Mouse (Mus musculus) left cerebral cortex, adult 11 months (tissue): ENCODE results near the gene Ccdc97.
"Not testable (repeated sequence)": the region's sequence is repeated elsewhere in the genome, so short reads cannot be mapped to it uniquely, and the experiment has no call there.

Source experiments
- DNase-seq: peaks from one replicate; pipeline ENCODE4 v3.0.0; 2022; ENCODE audit warnings: low spot score

Gene Ccdc97

DNA sequence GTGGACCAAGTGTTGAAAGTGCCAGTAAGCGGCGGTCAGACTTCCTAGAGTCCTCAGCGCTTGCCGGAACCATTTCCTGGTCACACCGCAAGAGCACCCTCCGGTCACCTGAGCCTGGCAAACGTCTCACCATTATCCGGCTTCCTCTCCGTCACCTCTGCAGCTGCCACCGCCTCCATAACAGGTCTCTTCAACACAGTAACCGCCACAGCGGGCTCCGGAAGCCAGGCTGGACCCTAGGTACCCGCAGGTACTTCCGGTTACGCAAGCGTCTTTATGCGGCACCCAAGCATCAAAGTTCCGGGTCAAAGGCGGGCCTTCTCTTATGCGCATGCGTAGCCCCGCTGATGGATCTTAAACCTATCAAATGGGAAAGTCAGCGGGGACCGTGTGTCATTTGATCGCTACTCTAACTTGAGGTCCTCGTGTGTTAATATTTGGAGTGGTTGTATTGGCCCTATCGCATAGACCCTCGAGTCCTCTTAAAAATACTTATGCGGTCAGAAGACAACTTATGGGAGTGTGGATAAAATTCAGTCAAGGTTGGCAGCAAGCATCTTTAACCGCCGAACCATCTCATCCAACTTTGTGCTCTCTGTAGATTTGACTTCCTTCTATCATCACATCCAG is at the start of gene Ccdc97:
Gene Ccdc97 (minus strand): TSS at position 301 of the 630 bp plus-strand sequence.
- peak; percentile 95 for DNase-seq

DNA sequence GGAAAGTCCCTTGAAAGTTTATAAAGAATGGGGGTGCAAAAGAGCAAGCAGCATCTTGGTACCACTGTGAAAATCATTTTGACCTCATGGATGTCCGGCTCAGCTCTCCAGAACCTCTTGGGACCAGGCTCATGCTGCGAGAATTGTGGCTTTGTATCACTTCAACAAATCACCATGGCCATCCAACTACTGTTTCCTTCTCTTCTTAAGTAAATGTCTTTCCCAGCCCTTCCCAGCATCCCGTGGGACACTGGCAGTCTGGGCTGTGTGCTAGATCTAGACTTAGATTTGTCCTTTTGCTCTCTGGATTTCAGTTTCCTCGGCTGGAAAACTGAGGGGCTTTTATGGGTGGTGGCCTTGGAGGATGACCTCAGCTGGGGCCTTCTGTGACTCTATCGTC is 49.3 kb upstream of the Ccdc97 start:
- DNase-seq = no peak

DNA sequence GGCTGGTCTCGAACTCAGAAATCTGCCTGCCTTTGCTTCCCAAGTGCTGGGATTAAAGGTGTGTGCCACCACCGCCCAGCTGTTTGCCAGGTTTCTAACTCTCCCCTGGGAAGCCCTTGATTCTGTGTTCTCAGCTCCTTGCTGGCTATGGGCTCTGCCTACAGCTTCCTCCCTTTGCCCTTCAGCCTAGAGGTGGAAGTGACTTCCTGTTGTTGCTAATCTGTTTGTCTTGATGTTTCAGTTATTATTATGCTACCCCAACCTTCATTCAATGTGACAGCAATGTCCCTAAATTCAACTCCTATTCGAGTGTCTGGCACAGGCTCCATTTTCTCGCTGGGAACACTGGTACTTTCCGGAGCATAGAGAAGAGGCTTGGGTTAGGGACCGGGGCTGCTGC is 47.2 kb upstream of the Ccdc97 start:
- DNase-seq = no peak

DNA sequence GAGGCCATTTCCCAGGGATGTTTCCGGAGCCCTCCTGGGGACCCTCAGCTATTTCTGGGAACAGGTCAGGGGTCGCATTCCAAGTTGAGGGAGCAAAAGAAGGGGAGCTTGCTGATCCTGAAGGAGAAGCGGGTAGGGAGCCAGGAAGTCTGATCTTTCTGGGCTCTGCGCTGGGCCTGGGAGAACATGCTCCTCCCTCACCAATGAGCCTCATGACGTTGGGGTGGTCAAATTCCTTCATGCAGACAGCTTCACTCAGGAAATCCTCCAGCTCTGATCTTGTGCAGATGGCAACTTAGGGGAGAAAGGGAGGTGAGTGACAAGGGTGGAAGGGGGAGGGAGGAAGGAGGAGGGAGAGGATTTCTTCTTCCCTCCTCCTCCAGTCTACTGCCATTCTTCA is 45.3 kb upstream of the Ccdc97 start:
- no peak for DNase-seq

DNA sequence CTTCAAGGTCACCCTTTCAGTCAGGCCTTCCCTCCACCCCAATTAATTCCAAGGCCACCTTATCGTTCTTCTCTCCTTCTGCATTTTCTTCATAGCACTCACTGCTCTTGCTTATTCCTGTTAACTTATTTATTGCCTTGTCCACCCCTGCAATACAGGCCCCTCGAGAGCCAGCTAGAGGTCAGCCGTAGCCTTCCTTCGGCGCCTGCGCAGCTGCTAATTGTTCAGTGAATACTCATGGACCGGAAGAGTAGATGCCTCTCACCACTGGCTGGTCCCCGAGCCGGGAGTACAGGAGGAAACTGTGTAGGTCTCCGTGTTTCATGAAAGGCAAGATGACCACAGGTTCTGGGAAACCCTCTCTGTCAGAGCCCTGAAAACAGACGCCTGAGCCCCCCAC is 44.8 kb upstream of the Ccdc97 start:
- DNase-seq = no peak

DNA sequence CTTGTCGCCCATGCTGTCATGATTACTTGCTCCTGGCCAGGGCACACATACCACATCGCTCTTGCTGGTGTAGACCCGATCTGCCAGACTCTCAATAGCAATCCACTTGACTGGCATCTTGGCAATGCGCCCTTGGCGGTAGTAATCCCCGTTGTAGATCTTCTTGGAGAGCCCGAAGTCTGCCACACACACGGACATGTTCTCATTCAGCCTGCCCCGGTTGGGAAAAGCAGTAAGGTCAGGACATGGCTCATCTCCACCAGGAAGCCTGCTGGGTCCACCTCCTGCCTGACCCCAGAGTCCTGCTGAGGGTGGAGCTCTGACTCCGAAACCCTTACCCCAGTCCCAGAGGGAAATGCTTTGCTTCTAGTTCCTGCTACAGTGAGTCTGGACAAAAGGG is 42.5 kb upstream of the Ccdc97 start:
- no peak for DNase-seq

DNA sequence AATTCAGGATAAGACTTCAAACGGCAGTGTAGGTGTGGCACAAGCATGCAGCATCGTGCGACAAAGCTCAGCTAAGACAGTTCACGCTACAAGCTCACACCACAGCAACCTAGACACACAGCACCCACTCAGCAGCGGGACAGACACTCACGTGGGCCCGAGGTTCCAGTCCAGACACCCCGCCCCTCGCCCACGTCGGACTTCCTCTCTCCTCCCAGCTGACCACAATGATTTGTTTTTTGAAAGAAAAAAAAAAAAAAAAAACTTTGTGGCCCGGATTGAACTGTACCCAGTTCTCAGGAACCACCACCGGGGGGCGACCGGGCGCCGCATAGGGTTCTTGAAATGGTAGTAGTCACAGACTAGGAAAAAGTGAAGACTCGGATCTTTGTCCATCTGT is 37.1 kb upstream of the Ccdc97 start:
- peak; percentile 77 for DNase-seq

DNA sequence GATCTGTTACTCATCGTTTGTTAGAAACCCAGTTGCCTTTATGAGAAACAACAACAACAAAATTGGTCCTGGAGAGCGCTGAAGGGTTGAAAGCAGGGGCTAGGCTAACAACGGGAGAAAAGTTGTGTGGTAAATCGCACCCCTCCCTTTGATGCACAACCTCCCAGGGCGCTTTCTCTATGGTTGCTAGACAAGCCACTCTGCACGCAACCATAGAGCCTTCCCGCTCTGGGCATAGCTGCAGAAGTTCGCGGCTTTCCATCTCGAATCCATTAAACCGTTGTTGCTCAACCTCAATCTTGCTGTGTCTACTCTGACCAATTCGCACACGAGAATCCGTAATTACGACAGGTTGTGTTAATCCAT is 36.6 kb upstream of the Ccdc97 start:
- no peak for DNase-seq

DNA sequence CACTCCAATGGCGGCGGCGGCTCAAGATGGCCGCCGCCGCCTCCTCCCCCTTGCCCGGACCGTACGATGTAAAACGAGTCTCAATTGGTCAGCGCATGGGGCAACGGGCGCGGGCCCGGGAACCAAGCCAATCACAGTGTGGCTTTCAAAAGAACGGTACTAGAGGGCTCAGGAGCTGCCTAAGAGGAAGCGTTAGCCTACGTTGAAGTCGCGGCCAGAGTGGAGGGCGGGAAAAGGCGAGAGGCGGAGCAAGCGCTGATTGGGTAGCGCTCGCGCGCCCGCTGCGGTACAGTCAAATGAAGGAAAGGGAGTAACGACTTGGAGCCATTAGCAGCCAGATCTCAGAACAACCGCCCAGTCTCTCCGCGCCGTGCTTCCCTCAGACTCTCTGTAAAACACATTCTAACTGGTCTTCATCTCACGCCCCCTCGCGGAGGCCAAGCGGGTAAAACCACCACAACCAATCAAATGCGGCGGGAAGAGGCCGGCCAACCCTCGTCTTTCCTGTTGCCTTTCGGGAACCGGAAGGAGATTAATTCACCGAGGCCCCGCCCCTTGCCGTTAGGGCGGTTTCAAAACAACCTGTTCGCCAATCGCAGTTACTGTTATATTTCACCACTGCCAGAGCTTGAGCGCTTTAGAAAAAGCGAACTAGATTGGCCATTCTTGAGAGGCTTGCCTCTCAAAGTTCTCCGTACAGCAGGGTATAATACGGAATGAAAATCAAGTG is 36.0 kb upstream of the Ccdc97 start, which contains the start of gene Hnrnpul1:
Gene Hnrnpul1 (minus strand): TSS at position 20 of the 730 bp plus-strand sequence.
- peak; percentile 99 for DNase-seq

DNA sequence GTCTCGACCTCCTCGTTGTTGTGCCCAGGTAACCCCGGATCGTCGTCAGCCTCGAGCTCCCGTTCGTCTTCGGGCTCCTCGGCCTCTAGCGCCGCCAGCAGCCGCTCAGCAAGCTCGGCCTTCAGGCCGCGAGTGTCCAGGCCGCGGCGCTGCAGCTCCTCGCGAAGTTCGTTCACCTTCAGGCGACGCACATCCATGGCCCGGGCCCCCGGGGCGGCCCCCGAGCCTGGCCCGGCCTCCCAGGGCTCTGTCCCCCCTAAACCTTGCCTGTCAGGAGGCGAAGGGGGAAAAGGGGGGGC is 35.5 kb upstream of the Ccdc97 start:
- no peak for DNase-seq

DNA sequence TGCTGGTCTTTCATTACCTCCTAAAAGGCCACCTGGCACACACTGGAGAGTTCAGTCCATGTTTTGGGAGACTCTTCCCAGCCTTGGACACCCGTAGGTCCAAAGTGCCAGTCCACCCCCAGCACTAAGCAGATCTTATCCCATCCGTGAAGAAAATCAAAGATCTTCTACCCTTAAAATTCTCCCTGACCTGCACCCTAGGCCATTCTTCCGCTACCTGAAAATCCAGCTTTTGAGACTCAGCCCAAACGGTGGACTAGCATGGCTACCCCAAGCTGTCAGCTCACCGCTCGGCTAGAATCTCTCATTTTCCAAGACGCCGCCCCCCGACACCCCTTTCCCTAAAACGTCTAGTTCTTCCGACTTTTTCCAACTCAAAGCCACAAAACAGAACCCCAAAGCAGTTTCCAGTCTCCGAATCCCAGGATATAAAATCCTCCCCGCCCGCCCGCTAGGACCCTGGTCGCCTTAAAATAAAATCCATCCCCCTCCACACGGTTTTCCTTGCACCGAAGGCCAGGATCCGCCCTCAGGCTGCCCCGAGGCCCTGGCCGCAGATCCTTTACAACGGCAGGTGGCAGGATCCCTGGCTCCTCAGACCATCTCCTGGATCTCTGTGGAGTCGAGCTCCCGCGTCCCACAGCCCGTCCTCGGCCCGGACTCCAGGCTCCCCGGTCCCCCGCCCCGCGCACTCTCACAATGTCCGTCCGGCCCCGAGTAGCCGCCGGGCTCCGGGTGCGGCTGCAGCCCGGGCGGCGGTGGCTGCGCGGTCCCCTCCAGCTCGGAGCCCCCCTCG is 35.0 kb upstream of the Ccdc97 start:
- no peak for DNase-seq

DNA sequence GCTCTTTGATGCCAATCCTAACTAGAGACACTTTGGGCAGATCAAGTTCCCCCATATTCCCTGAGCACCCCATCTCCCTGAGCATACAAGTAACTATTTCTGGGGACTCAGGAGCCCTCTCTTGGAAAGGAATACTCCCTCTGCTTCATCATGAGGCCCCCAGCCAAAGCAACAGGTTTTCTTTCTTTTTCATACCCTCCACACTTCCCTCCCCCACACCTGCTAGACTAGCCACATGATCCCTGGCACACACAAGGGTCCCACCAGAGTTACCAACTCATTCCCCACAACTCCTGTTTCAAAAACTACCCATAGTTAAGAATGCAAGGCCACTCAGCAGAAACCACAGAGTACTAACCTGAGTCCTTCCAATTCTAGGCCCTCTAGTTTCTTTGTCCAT is 34.2 kb upstream of the Ccdc97 start:
- DNase-seq = no peak

DNA sequence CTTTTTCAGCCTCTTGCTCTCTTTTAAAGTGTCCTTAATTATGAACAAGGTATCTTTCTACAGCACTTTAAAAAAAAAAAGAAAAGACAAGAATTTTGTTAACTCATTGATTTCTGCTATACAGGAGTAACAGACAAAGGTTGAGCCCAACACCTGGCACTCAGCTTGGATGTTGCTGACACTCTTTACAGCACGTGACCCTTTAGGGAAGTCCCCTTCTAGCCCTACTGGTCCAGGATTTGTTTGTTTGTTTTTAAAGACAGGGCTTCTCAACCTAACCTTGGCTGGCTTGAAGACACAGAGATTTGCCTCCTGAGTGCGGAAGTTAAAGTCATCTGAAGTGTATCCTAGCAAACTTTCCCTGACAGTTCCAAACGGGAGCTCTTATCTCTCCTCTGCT is 28.0 kb upstream of the Ccdc97 start:
- no peak for DNase-seq

DNA sequence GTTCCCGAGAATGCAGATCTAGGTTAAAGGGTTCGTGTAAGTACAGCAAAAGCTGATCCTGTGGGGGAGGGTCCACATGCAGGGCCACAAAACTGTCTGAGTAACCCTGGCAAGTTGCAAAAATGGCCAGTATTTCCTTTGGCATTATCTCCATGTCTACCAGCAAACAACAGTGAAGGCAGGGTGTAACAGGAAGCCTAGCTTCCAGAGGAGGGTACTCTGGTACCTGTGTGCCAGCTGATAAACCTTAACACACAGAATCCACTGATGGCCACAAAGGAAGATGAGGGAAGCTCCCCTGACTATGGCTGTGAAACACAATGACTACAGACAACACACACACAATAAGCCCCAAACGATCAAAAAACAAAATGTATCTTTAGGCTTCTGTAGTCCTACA is 19.4 kb upstream of the Ccdc97 start:
- DNase-seq = no peak

DNA sequence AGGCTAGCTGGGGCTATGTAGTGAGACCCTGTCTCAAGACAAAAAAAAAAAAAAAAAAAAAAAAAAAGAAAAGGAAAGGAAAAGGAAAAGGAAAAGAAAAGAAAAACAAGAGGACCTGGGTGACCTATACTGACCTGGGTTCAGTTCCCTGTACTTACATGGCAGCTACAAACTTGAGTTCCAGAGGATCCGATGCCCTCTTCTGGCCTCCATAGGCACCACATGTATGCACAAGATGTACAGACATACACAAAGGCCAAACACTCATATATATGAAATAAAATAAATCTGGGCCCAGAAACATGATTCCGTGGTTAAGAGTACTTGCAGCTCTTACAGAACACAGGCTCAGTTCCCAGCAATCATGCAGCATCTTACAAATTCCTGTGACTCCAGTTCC is 18.0 kb upstream of the Ccdc97 start:
- DNase-seq = no peak

DNA sequence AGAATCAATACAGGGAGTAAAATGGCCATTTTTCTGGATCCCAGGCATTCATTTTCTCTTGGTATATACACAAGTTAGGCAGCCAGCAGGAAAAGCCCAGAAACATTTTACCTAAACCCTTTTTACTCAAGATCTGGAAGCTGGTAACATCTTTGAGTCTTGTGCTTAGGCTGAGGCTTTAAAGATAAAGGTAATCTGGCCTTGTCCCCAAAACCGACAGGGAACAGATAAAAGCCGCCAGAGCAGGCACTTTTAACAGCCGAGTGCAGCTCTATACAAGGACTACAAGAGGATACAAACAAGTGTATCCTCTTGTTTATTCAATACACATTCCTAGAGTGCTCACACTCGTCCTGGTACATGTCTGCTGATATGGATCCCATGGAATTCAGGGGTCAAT is 16.1 kb upstream of the Ccdc97 start:
- no peak for DNase-seq

DNA sequence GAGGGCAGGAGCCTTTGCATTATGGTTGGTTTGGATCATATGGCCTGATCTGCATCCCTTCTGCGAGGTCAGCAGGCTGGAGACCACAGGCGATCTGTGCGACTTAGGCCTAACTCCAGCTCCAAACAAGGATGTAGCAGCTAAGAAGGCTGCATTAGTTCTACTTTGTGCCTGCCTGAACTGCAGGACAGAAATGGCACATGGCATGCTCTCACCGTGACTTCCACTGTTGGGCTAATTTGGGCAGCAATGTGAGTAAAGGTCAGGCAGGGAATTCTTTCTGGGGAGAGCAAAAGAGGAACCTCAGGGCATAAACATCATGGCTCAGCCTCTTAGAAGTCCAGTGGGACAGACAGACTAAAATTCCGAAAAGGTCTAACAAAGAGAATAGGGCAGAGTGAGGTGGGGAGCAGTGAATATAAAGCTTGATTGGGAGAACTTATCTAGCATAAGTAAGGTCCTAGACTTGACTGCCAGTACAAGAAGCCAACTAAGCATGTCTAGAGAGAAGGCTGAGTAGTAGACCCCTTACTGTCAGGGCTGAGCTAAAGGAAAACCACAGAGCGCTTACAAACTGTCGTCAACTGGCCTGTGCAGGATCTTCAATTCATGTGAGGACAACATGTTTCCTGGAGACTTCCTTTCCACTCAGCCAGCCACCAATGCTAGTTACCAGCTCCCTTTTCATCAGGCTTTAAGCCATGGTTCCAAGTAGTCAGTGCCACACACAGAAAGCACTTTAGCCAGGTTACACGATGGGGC is 12.6 kb upstream of the Ccdc97 start:
- DNase-seq = no peak

DNA sequence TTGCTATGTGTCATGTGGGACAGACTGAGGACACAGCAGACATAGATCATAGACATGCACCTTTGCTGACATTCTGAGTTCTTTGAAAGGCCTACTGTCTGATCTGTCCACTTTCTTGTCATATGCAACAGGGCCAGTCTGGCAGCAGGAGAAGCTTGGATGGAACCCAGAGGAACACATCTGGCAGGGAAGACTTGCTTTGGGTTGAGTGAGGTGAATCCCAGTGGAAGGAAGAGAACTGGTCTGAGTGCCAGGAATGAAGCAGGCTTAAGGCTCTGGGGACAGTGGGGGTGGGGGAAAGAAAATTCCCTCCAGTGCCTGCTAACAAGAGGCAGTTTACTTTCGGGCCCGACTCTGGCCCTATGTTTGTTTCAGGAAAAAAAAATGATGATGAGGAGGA is 11.0 kb upstream of the Ccdc97 start:
- no peak for DNase-seq

DNA sequence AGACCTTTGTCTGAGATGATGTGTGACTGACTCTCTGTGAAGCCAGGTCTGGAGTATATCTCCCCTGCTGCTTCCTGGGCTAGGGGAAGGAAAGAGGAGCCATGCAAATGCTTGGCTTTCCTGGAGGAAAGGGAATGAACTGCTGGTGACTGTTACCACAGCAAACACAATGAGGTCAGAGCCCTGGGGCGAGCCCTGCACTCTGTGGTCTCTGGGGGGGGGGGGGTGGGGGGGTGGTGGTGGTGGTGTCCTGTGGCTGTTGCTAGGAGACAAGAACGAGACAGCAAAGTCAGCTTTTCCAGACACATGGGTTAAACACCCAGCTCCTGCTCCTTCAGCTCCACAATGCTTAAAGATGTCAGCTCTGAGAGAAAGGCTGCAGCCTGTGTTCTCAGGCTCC is 10.5 kb upstream of the Ccdc97 start:
- DNase-seq = no peak

DNA sequence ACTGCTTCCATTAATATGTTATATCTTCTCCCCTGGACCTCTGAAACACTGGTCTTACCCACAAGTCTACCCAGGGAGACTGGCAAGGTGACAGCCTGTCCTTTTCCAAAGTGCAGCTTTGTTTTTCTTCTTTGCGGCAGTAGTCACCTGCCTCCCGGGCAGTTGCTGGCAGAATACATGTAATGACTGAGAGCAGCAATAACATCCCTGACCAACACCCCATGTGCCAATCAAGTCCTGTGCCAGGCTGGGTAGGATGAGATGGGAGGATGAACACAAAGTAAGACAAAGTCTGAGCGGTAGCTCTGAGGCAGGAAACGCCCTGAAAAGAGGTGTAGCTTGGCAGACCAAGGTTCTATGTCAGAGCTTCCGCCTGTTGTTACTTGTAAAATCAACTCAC is 8.9 kb upstream of the Ccdc97 start:
- DNase-seq = no peak

DNA sequence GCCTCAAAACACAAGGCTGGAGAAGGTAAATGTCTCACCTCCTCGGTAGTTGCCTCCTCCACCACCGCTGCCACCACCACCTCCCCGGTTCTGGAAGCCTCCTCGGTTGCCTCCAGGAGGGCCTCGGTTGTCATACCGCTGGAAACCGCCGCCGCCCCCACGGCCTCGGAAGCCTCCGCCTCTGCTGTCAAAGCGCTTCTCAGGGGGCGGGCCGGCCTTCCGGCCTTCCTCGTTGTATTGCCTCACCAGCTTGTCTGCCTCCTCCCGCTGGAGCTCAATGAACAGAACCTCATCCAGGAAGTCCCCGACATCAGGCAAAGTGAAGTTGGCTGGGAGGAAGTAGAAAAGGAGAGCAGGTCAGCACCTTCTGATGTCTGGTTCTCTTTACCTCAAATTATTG is 7.0 kb upstream of the Ccdc97 start:
- no peak for DNase-seq

DNA sequence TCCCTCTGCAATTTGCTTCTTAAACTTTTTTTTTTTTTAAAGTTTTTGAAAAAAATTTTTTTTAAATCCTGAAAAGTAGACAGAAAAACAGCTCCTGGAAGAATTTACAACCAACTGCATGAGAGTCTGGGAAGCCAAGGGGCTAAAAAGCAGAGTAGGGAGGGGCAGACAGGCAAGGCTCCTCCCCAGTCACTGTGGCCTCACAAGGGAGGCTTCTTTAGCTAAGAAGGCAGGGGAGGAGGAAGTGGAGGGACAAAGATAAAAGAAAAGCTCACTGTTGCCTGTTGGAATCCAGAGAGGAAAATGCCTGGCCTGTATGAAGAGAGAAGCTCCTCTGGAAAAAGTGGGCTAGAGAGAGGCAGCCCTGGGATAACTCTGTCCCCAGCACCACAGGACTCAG is 2.9 kb upstream of the Ccdc97 start:
- not testable (repeated sequence) for DNase-seq

DNA sequence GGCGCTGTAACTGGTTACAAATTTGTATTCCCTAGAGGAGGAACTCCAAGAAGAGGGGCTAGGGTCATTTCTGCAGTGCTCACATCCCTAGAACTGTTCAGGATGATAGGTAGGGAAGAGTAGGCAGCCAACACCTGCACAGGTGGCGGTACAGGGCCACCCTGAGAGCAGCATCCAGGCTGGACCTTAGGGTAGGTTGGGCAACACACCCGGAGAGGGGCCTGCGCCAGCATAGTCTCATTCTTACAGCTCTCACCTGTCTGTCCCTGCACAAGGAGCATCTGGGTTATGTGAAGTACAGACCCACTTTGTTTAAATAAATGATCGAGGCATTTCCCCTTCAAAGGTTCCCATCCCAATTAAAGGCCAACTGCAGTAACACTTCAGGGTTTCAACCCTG is 1.9 kb upstream of the Ccdc97 start:
- no peak for DNase-seq
